Mouse (Mus musculus): ENCODE results near the gene Gas7.

DNA sequence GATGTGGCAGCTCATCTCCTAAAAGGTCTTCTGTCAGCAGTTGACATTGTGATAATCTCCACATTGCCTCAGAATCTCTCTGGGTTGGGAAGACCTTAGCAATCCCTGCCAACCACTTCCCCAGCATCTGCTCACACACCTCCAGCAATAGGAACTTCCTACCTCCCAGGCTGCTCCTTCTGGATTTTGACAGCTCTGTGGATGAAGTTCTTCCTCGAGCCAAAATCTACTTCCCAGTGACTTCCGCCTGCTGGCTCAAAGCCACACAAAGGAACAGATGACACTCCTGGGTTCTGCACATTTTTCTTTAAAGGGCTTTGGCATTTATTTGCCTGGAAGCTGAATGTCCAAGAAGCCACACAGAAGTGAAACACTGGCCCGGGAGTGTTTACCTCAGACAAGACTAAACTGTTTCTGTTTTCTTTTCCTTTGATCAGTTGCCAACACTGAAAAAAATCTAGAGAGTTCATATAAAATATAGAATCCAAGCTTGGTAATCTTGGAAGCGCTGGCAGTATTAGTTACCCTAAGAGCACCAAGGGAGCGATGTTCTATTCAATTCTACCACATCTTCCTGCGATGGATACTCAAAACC lies 40.8 kb upstream of the Gas7 start:
- TF ChIP-seq CTCF (IDR thresholded peaks at IDR 0.05; ENCODE audit: extremely low read depth, insufficient read depth, low read length) (no peak), POLR2A (IDR thresholded peaks at IDR 0.05; ENCODE audit: extremely low read depth, insufficient read depth, low read length) (no peak)
